Mouse (Mus musculus) hindbrain, embryonic 10.5 days (tissue): ENCODE measurements at regions not wholly inside any gene's neighbourhood (a gene's known extent, or its start where the extent isn't known, plus 50 kb on each side); places are given as distances from the start of the nearest gene placed in this dataset.
A peak's percentile ranks its signal among the peaks of the same experiment; 100 is the strongest.

ENCODE experiments used
- DNase-seq: peaks from one replicate; pipeline ENCODE4 v3.0.0-alpha.2; 2017; ENCODE audit warnings: low spot score
- H3K27ac ChIP-seq: fragments of 300-500 bp; sonication (generic); 2 replicates; pipeline ENCODE4 v1.5.1; 2016; ENCODE audit warnings: mild to moderate bottlenecking, moderate library complexity
- H3K27me3 ChIP-seq: fragments of 300-500 bp; sonication (generic); 2 replicates; pipeline ENCODE4 v1.6.1; 2016; ENCODE audit warnings: mild to moderate bottlenecking; ENCODE audit not compliant: poor library complexity, insufficient read depth, severe bottlenecking
- H3K36me3 ChIP-seq: fragments of 300-500 bp; sonication (generic); 2 replicates; pipeline ENCODE4 v1.6.1; 2016; ENCODE audit warnings: mild to moderate bottlenecking, moderate library complexity
- H3K4me1 ChIP-seq: fragments of 300-500 bp; sonication (generic); replicated peaks from 2 replicates; pipeline ENCODE4 v1.6.1; 2016; ENCODE audit warnings: mild to moderate bottlenecking
- H3K4me3 ChIP-seq: fragments of 300-500 bp; sonication (generic); 2 replicates; pipeline ENCODE4 v1.5.1; 2016; ENCODE audit warnings: mild to moderate bottlenecking, moderate library complexity
- H3K9me3 ChIP-seq: fragments of 300-500 bp; sonication (generic); 2 replicates; pipeline ENCODE4 v1.6.1; 2016; ENCODE audit warnings: mild to moderate bottlenecking, moderate library complexity
- WGBS: fragments of 180-500 bp; shearing (Covaris S2); methylation state at CpG from one replicate; pipeline ENCODE4 v1.1.7; 2016; 5-methylcytosine and 5-hydroxymethylcytosine counted together

DNA sequence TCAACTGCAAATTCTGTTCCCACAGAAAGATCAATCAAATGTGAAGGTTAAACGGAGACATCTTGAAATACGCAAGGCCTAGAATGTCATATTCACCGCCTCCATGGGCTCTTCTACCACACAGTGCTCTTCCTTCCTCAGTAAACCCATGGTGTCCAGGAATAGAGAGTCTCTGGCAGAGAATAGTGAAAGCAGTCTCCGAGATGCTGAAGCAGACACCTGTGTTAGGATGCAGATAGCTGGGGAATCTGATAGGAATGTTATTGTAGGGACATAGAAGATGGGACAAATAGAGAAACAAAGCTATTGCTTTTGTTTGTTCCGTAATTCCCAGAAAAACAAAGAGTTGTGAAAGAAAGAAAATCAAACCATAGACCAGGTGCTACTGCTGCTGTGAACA, 328.5 kb downstream of the Cd83 start:
- Histone ChIP-seq H3K27ac (no peak overlapping the region), H3K27me3 (0 out of 2 replicates have a peak, but pooled peaks cover 3% of the 10 kb centered on the region), H3K9me3 (no peaks in the 10 kb centered on the region), H3K4me1 (peaks cover 16% of the 10 kb centered on the region), H3K36me3 (no peaks in the 10 kb centered on the region), H3K4me3 (no peak overlapping the region)
- no peak for DNase-seq
- WGBS = 91% methylated on average over 5 of the region's 5 CpGs

- peaks cover 16% of the 10 kb centered on the region for H3K4me1 ChIP-seq
- H3K36me3 ChIP-seq = no peaks in the 10 kb centered on the region
- H3K27ac ChIP-seq = no peak overlapping the region
- H3K4me3 ChIP-seq = no peak overlapping the region
- no peaks in the 10 kb centered on the region for H3K9me3 ChIP-seq
- DNase-seq = no peak
- WGBS = 90% methylated on average over 5 of the region's 5 CpGs
- H3K27me3 ChIP-seq = 0 out of 2 replicates have a peak, but pooled peaks cover 5% of the 10 kb centered on the region
Measured at GRCm38 (mm10) chr13:44114856-44115255, 330.3 kb downstream of the Cd83 start.

DNA sequence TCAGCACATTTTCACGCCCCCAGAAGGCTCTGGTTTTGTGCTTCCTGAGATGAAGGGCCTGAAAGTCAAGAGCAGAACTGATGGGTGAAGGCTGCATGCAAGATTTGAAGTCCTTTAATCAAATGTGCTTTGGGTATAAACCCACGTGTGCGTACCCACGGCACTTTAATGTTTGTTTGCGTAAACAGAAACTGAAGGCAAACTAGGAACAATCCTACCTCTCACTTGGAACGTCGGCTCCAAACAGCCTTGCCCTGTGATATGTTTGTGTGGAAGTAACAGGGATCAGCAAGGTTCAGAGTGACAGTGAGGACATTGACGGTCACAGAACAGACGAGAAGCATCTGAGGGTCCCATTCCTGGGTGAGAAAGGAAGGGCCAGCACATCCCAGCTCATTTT, 333.3 kb downstream of the Cd83 start:
- H3K4me1 ChIP-seq = peaks cover 37% of the 10 kb centered on the region
- DNase-seq = no peak
- no peaks in the 10 kb centered on the region for H3K9me3 ChIP-seq
- no peak overlapping the region for H3K4me3 ChIP-seq
- no peak overlapping the region for H3K27ac ChIP-seq
- H3K36me3 ChIP-seq = no peaks in the 10 kb centered on the region
- 86% methylated on average over 9 of the region's 9 CpGs for WGBS
- H3K27me3 ChIP-seq = 0 out of 2 replicates have a peak, but pooled peaks cover 10% of the 10 kb centered on the region

DNA sequence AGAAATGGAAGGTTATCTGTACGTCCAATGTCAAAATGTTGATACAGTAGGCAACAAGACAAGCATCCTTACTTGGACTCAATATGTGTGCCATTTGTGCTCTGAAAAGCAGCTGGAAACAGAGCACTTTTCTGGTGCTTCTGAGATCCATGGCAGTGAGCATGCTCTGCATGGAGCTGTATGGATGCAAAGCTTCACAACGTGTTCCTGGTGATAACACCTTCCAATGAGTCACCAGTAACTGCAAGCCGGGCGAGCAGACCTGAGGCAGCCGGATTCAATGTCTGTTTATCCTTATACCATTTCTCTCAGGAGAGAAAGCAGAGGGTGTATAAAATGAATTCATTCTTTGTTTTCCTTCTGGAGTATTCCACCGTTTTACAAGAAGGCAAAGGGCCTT, 334.3 kb downstream of the Cd83 start:
- H3K36me3 ChIP-seq = no peaks in the 10 kb centered on the region
- no peak overlapping the region for H3K27ac ChIP-seq
- H3K27me3 ChIP-seq = 0 out of 2 replicates have a peak, but pooled peaks cover 10% of the 10 kb centered on the region
- H3K4me1 ChIP-seq = peaks cover 37% of the 10 kb centered on the region
- H3K4me3 ChIP-seq = no peak overlapping the region
- no peaks in the 10 kb centered on the region for H3K9me3 ChIP-seq
- 93% methylated on average over 6 of the region's 6 CpGs for WGBS
- DNase-seq = no peak

DNA sequence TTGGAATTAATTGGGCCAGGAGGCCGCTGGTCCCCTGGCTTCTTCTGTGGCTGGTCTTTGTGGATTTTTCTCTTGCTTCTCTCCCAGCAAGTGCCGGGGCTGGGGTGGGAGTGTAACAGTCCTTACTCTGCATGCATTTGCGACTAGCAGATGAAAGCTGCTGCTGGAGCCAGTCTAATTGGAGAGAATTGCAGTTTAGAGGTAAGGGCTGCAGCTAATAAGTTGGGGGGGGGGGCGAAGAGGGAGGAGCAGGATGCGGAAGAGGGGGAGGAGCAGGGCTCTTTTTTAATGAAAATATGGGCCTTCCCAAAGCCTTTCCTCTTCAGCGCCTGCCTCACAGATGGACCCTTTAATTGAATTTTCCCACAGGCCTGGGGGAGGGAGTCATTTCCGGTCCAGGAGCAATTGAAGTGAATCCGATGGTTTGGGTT, 336.7 kb downstream of the Cd83 start:
- H3K4me1 ChIP-seq = peaks cover 36% of the 10 kb centered on the region
- no peaks in the 10 kb centered on the region for H3K9me3 ChIP-seq
- peak; percentile 34 for DNase-seq
- H3K4me3 ChIP-seq = no peak overlapping the region
- peak overlapping the region; percentile 72 for H3K27ac ChIP-seq
- 20% methylated on average over 7 of the region's 8 CpGs for WGBS
- H3K36me3 ChIP-seq = no peaks in the 10 kb centered on the region
- 0 out of 2 replicates have a peak, but pooled peaks cover 10% of the 10 kb centered on the region for H3K27me3 ChIP-seq

- Histone ChIP-seq H3K9me3 (no peaks in the 10 kb centered on the region), H3K36me3 (no peaks in the 10 kb centered on the region), H3K4me1 (peaks cover 40% of the 10 kb centered on the region), H3K4me3 (no peak overlapping the region), H3K27ac (peak overlapping the region; percentile 23), H3K27me3 (0 out of 2 replicates have a peak, but pooled peaks cover 12% of the 10 kb centered on the region)
- no peak for DNase-seq
- 72% methylated on average over 7 of the region's 7 CpGs for WGBS
Measured at GRCm38 (mm10) chr13:44121932-44122331, 337.4 kb downstream of the Cd83 start.

- Histone ChIP-seq H3K36me3 (no peaks in the 10 kb centered on the region), H3K9me3 (no peaks in the 10 kb centered on the region), H3K4me1 (peaks cover 20% of the 10 kb centered on the region), H3K27ac (0 out of 2 replicates have a peak overlapping the region, but pooled peaks have one; percentile 35), H3K27me3 (0 out of 2 replicates have a peak, but pooled peaks cover 2% of the 10 kb centered on the region), H3K4me3 (no peak overlapping the region)
- 39% methylated on average over 10 of the region's 10 CpGs for WGBS
- DNase-seq = no peak
Measured at GRCm38 (mm10) chr13:44126198-44126597, 341.6 kb downstream of the Cd83 start.

DNA sequence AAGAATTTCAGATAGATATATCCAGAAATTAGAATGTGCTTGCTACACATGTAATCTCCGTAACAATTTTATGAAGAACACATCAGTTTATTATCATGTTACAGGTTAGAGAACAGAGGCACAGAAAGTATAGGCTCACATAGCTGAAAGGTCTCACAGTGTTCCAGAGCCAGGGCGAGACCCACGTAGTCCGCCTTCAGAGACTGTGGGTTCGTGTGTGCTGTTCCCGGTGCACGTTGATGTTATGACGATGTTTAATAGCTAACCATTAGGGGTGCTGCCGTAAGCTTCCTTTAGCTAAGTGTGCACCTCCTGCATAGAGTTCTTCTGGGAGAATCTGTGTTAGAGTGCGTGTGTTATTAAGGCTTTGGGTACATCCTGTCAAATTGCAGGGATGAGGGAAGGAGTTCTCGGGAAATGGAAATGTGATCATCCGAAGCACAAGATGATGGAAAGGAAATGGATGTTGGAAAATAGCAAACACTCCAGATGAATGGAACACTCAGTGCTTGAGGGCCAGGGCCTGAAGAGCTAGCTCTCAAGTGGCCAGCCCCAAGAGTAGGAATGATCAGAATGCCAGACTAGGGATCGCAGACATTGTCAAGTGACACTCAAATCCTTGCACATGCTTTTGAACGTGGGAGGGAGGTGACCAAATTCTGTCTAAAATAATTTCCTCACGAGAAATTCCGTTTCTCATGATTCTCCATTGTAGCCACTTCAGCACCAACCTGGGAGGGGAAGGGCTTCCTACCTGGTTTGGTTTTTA, 344.1 kb downstream of the Cd83 start:
- no peaks in the 10 kb centered on the region for H3K36me3 ChIP-seq
- 0 out of 2 replicates have a peak, but pooled peaks cover 2% of the 10 kb centered on the region for H3K27me3 ChIP-seq
- no peak overlapping the region for H3K27ac ChIP-seq
- DNase-seq = no peak
- H3K9me3 ChIP-seq = no peaks in the 10 kb centered on the region
- 92% methylated on average over 16 of the region's 16 CpGs for WGBS
- H3K4me1 ChIP-seq = peaks cover 17% of the 10 kb centered on the region
- no peak overlapping the region for H3K4me3 ChIP-seq

DNA sequence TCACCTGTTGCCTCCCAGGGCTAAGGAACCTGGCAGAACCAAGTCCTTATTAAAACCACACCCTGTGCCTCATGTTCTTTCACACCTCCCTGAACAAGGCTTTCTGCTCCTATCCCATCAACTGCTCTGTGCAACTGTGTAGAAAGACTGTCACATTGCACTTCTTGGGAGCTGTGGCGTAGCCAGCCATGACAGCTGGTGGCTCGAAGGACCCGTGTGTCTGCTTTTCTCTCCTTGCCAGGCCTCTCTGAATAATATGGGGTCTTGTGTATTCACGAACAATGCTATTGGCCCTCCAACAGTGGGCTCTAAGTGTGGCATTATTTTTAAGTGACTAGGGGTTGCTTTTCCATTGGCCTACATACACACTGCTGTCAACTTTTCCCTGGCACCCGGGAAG, 347.3 kb downstream of the Cd83 start:
- Histone ChIP-seq H3K27me3 (0 out of 2 replicates have a peak, but pooled peaks cover under 1% of the 10 kb centered on the region), H3K4me1 (peaks cover 9% of the 10 kb centered on the region), H3K36me3 (no peaks in the 10 kb centered on the region), H3K4me3 (no peak overlapping the region), H3K27ac (no peak overlapping the region), H3K9me3 (no peaks in the 10 kb centered on the region)
- WGBS = 85% methylated on average over 5 of the region's 5 CpGs
- DNase-seq = no peak

DNA sequence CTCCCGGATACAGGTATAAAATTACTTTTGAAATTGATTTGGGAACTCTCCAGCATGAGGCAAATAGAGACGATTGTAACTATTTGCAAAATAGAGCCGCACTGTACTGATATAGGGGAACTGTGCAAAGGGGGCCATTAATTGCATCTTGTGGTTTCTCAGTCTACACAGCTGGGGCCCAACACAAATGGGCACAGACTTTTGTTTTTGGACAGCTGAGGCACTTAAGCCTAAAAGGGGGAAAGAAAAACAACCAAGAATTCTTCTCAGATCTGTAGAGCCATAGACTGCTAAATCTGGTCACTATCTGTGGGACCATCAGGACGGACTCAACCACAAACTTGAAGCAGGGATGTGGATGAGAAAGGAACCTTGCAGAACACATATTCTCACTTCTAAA, 347.9 kb downstream of the Cd83 start:
- H3K4me1 ChIP-seq = peaks cover 9% of the 10 kb centered on the region
- no peak for DNase-seq
- no peaks in the 10 kb centered on the region for H3K27me3 ChIP-seq
- H3K9me3 ChIP-seq = no peaks in the 10 kb centered on the region
- no peaks in the 10 kb centered on the region for H3K36me3 ChIP-seq
- no peak overlapping the region for H3K4me3 ChIP-seq
- 92% methylated on average over 4 of the region's 4 CpGs for WGBS
- no peak overlapping the region for H3K27ac ChIP-seq

GRCm38 (mm10) chr13:44133436-44133835, 348.9 kb downstream of the Cd83 start:
- Histone ChIP-seq H3K4me3 (no peak overlapping the region), H3K27me3 (no peaks in the 10 kb centered on the region), H3K4me1 (peaks cover 9% of the 10 kb centered on the region), H3K9me3 (no peaks in the 10 kb centered on the region), H3K27ac (no peak overlapping the region), H3K36me3 (no peaks in the 10 kb centered on the region)
- 64% methylated on average over 9 of the region's 9 CpGs for WGBS
- peak; percentile 33 for DNase-seq

DNA sequence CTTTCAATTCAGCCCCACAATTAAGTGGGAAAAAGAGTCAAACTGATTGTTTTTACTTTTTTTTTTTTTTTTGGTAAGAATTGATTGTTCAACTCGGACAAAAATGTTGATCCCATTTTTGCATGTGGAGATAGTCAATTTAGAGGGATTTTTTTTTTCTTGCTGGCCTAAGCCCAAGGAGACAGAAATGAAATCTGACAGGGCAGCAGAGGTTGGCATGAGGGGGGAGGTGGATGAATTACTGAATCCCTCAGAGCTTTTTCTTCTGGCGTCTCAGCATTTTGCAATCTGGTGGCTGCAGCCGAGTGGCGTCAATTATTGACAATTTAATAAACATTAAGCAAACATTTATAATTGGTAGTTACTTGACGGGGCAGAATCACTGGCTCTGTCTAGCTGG, 356.6 kb downstream of the Cd83 start:
- DNase-seq = no peak

GRCm38 (mm10) chr13:44145441-44145840, 360.9 kb downstream of the Cd83 start:
- H3K9me3 ChIP-seq = peaks cover 17% of the 10 kb centered on the region
- H3K27ac ChIP-seq = no peak overlapping the region
- DNase-seq = no peak
- WGBS = 89% methylated on average over 4 of the region's 4 CpGs
- H3K4me3 ChIP-seq = no peak overlapping the region
- H3K4me1 ChIP-seq = no peaks in the 10 kb centered on the region
- no peaks in the 10 kb centered on the region for H3K36me3 ChIP-seq
- H3K27me3 ChIP-seq = no peaks in the 10 kb centered on the region

More for the DNA sequence above, 356.6 kb downstream of the Cd83 start:
- WGBS = 77% methylated on average over 5 of the region's 5 CpGs
- Histone ChIP-seq H3K36me3 (no peaks in the 10 kb centered on the region), H3K27ac (no peak overlapping the region), H3K9me3 (peaks cover 17% of the 10 kb centered on the region), H3K27me3 (no peaks in the 10 kb centered on the region), H3K4me3 (no peak overlapping the region), H3K4me1 (no peaks in the 10 kb centered on the region)
